Comparison of ENCODE assay signal across 8 mouse cellular contexts in genomic region chr5:129847558-129847820, GRCm38 (mm10). TPM values are rescaled to one million over a fixed set of nuclear protein-coding genes. Genes with fewer than 3 reads are reported as not detected.
DNase-seq lines count a peak whose midpoint lies in the region; ATAC-seq lines count a peak whose summit lies in the region.

No protein-coding gene starts in this region.

- peak overlapping the region; percentile 87 for H3K9ac ChIP-seq in heart, embryonic 14.5 days (ENCODE audit: low read length)
- peak overlapping the region; percentile 84 for H3K9ac ChIP-seq in hindbrain, embryonic 13.5 days
- H3K9ac ChIP-seq in midbrain, embryonic 12.5 days (replicated peaks), result peak overlapping the region; percentile 72; the same call in 1 of the 2 replicates

- peak overlapping the region; percentile 59 to 78 for H3K4me3 ChIP-seq in heart, embryonic 14.5 days (ENCODE audit: control insufficient read depth in 1 of 2, insufficient read depth in 1 of 2, low read depth in 1 of 2, low read length in 2 of 2)
- H3K4me3 ChIP-seq in hindbrain, embryonic 13.5 days, result peak overlapping the region; percentile 75
- peak overlapping the region; percentile 64 for H3K4me3 ChIP-seq in midbrain, embryonic 12.5 days

- no peaks in the 10 kb centered on the region for H3K27me3 ChIP-seq in heart, embryonic 14.5 days (ENCODE audit: control insufficient read depth, insufficient read depth, low read length)
- no peaks in the 10 kb centered on the region for H3K27me3 ChIP-seq in hindbrain, embryonic 13.5 days
- no peaks in the 10 kb centered on the region for H3K27me3 ChIP-seq in midbrain, embryonic 12.5 days

- peak overlapping the region; percentile 84 for H3K4me2 ChIP-seq in heart, embryonic 14.5 days (ENCODE audit: low read length)
- H3K4me2 ChIP-seq in hindbrain, embryonic 13.5 days, result peak overlapping the region; percentile 68
- peak overlapping the region; percentile 63 for H3K4me2 ChIP-seq in midbrain, embryonic 12.5 days (replicated peaks)

- DNase-seq in heart, postnatal 4 days, result no peak
- DNase-seq in NIH3T3 (ENCODE audit: low read depth), result peak; percentile 11
- no peak for DNase-seq in yolk sac, embryonic 10.5 days (ENCODE audit: low spot score)
- no peak for DNase-seq in adrenal gland, postnatal 25 days

- no peak overlapping the region for H3K27ac ChIP-seq in heart, embryonic 14.5 days (replicated peaks in 1 of 2; ENCODE audit: control insufficient read depth in 1 of 2, insufficient read depth in 1 of 2, low read depth in 2 of 2, low read length in 2 of 2)
- H3K27ac ChIP-seq in hindbrain, embryonic 13.5 days, result no peak overlapping the region
- no peak overlapping the region for H3K27ac ChIP-seq in midbrain, embryonic 12.5 days (replicated peaks)

- no peaks in the 10 kb centered on the region for H3K9me3 ChIP-seq in heart, embryonic 14.5 days (ENCODE audit: control insufficient read depth, low read length)
- H3K9me3 ChIP-seq in hindbrain, embryonic 13.5 days, result no peaks in the 10 kb centered on the region
- no peaks in the 10 kb centered on the region for H3K9me3 ChIP-seq in midbrain, embryonic 12.5 days

- WGBS in heart, embryonic 14.5 days, result 47% methylated on average over 8 of the region's 8 CpGs
- WGBS in hindbrain, embryonic 13.5 days, result 69% methylated on average over 8 of the region's 8 CpGs
- 67% methylated on average over 8 of the region's 8 CpGs for WGBS in midbrain, embryonic 12.5 days

- no peak for ATAC-seq in heart, embryonic 14.5 days (ENCODE audit: insufficient number of reproducible peaks, insufficient read depth, low FRiP score, low read depth)
- ATAC-seq in hindbrain, embryonic 13.5 days (ENCODE audit: low FRiP score), result no peak
- ATAC-seq in midbrain, embryonic 12.5 days (ENCODE audit: low FRiP score, low read depth), result no peak
- no peak for ATAC-seq in frontal cortex, adult (ENCODE audit: low TSS enrichment)

- peaks cover 32% of the 10 kb centered on the region for H3K36me3 ChIP-seq in heart, embryonic 14.5 days (ENCODE audit: control insufficient read depth, insufficient read depth, low read length)
- peaks cover 35% of the 10 kb centered on the region for H3K36me3 ChIP-seq in hindbrain, embryonic 13.5 days
- H3K36me3 ChIP-seq in midbrain, embryonic 12.5 days, result peaks cover 24% of the 10 kb centered on the region

- peaks cover 0 to 13% of the 10 kb centered on the region in 2 experiments; a peak in 2 of 4 replicates for H3K4me1 ChIP-seq in heart, embryonic 14.5 days (ENCODE audit: control insufficient read depth in 2 of 2, insufficient read depth in 2 of 2, low read length in 2 of 2)
- peaks cover 14% of the 10 kb centered on the region for H3K4me1 ChIP-seq in hindbrain, embryonic 13.5 days (replicated peaks)
- H3K4me1 ChIP-seq in midbrain, embryonic 12.5 days, result peaks cover 13% of the 10 kb centered on the region; the same call in 1 of the 2 replicates

RNA-seq across cellular contexts. Expression of gene Sumf2, which starts 0.7 kb away (rescaled TPM):
- polyA plus RNA-seq in heart, embryonic 14.5 days (2014; fragmentation: Nextera tagmentation; extraction: Ambion mirVana), result 26.2 and 26.8 TPM in 2 replicates
- 10 to 100 TPM; 13.0 to 13.7 TPM for total RNA-seq in heart, postnatal 4 days (2021)
- 31.7 and 37.8 TPM in 2 replicates for polyA plus RNA-seq in hindbrain, embryonic 13.5 days (2015; fragmentation: Nextera tagmentation; extraction: Ambion mirVana)
- polyA plus RNA-seq in midbrain, embryonic 12.5 days (2016; fragmentation: Nextera tagmentation; extraction: Ambion mirVana), result 47.9 and 50.8 TPM in 2 replicates
- total RNA-seq in adrenal gland, postnatal 25 days (2021), result 45.5 and 58.2 TPM in 2 replicates

RNA-seq across cellular contexts. Expression of gene Chchd2, which starts 39.8 kb away (rescaled TPM):
- 1,002 and 1,067 TPM in 2 replicates for polyA plus RNA-seq in heart, embryonic 14.5 days (2014; fragmentation: Nextera tagmentation; extraction: Ambion mirVana)
- 100 to 1,000 TPM; 757 to 792 TPM for total RNA-seq in heart, postnatal 4 days (2021)
- 858 and 885 TPM in 2 replicates for polyA plus RNA-seq in hindbrain, embryonic 13.5 days (2015; fragmentation: Nextera tagmentation; extraction: Ambion mirVana)
- 747 and 763 TPM in 2 replicates for polyA plus RNA-seq in midbrain, embryonic 12.5 days (2016; fragmentation: Nextera tagmentation; extraction: Ambion mirVana)
- 798 and 898 TPM in 2 replicates for total RNA-seq in adrenal gland, postnatal 25 days (2021)

RNA-seq across cellular contexts. Expression of gene Zbed5, which starts 48.0 kb away (rescaled TPM):
- polyA plus RNA-seq in heart, embryonic 14.5 days (2014; fragmentation: Nextera tagmentation; extraction: Ambion mirVana), result 3.2 and 3.4 TPM in 2 replicates
- total RNA-seq in heart, postnatal 4 days (2021), result 1 to 10 TPM; 1.2 to 1.3 TPM
- 14.6 and 15.1 TPM in 2 replicates for polyA plus RNA-seq in hindbrain, embryonic 13.5 days (2015; fragmentation: Nextera tagmentation; extraction: Ambion mirVana)
- 7.9 and 9.1 TPM in 2 replicates for polyA plus RNA-seq in midbrain, embryonic 12.5 days (2016; fragmentation: Nextera tagmentation; extraction: Ambion mirVana)
- 1.8 and 2.1 TPM in 2 replicates for total RNA-seq in adrenal gland, postnatal 25 days (2021)

RNA-seq across cellular contexts. Expression of gene Phkg1, which starts 50.9 kb away (rescaled TPM):
- polyA plus RNA-seq in heart, embryonic 14.5 days (2014; fragmentation: Nextera tagmentation; extraction: Ambion mirVana), result 1.00 and 2.4 TPM in 2 replicates
- 1 to 10 TPM; 2.8 to 3.1 TPM for total RNA-seq in heart, postnatal 4 days (2021)
- 0.30 and 0.40 TPM in 2 replicates for polyA plus RNA-seq in hindbrain, embryonic 13.5 days (2015; fragmentation: Nextera tagmentation; extraction: Ambion mirVana)
- 0.18 and 0.22 TPM in 2 replicates for polyA plus RNA-seq in midbrain, embryonic 12.5 days (2016; fragmentation: Nextera tagmentation; extraction: Ambion mirVana)
- total RNA-seq in adrenal gland, postnatal 25 days (2021), result 3.1 and 3.2 TPM in 2 replicates
